Mouse (Mus musculus) cortical plate, adult 2 months (tissue): ENCODE data around the gene Zfp687.

Source experiments
- CTCF ChIP-seq: fragments of 200-500 bp; IDR thresholded peaks from 2 replicates; pipeline ENCODE4 v1.5.1; 2011; ENCODE audit warnings: mild to moderate bottlenecking, control low read depth, low read length; ENCODE audit not compliant: insufficient read depth; ENCODE audit errors: extremely low read depth
- POLR2A ChIP-seq: fragments of 200-500 bp; IDR thresholded peaks from 2 replicates; pipeline ENCODE4 v1.6.1; 2011; ENCODE audit warnings: mild to moderate bottlenecking, low read length, control low read depth; ENCODE audit not compliant: insufficient read depth; ENCODE audit errors: extremely low read depth

DNA sequence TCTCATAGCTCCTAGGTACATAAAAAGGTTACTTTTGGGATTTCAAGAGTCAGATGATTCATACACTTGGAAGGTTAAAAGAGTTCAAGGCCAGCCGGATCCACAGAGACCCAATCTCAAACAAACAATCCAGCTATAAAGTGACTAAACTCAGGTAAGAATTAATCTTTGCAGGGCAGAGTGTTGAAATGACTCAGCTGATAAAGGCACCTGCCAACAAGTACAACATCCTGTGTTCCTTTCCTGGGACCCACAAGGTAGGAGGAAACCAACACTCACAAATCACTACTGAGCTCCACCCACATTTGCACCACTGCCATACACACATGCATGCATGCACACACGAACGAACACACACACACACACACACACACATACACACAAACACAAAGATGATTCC is 13.4 kb upstream of the Zfp687 start:
- TF ChIP-seq CTCF: no peak
- no peak for TF ChIP-seq POLR2A
